Mouse (Mus musculus): ENCODE results near the gene Amer2.

- no peak for TF ChIP-seq POLR2A (IDR thresholded peaks at IDR 0.05; ENCODE audit: control insufficient read depth, extremely low read depth, insufficient read depth, low read length, poor library complexity)
- no peak for TF ChIP-seq CTCF (IDR thresholded peaks at IDR 0.05; ENCODE audit: borderline replicate concordance, control insufficient read depth, extremely low read depth, insufficient read depth, low read length, poor library complexity)
These were observed 6.4 kb downstream of the Amer2 start for GRCm38 (mm10) chr14:60379323-60379957.

All from thymus, adult 2 months (tissue).